Mouse (Mus musculus): ENCODE measurements around the gene A030005K14Rik.

A030005K14Rik gene

GRCm38 (mm10) chr1:83059278-83059677 lies at the start of gene A030005K14Rik:
Gene A030005K14Rik, minus strand, starts transcription at chr1:83059378.
- DNase-seq, result no peak

GRCm38 (mm10) chr1:83107410-83107978 lies 48.3 kb upstream of the A030005K14Rik start:
- no peak for DNase-seq

GRCm38 (mm10) chr1:83105464-83105863 lies 46.3 kb upstream of the A030005K14Rik start:
- no peak for DNase-seq

- DNase-seq, result peak in 1 of 2 experiments; percentile 67
Observed at GRCm38 (mm10) chr1:83101891-83102290, 42.7 kb upstream of the A030005K14Rik start.

- DNase-seq, result no peak
Observed at GRCm38 (mm10) chr1:83099580-83100137, 40.5 kb upstream of the A030005K14Rik start.

GRCm38 (mm10) chr1:83099160-83099559 lies 40.0 kb upstream of the A030005K14Rik start:
- no peak for DNase-seq

GRCm38 (mm10) chr1:83096935-83097334 lies 37.8 kb upstream of the A030005K14Rik start:
- DNase-seq, result no peak

GRCm38 (mm10) chr1:83091268-83091667 lies 32.1 kb upstream of the A030005K14Rik start:
- no peak for DNase-seq

GRCm38 (mm10) chr1:83084790-83085189 lies 25.6 kb upstream of the A030005K14Rik start:
- no peak for DNase-seq

- DNase-seq, result no peak
Observed at GRCm38 (mm10) chr1:83077016-83077415, 17.8 kb upstream of the A030005K14Rik start.

- DNase-seq, result peak in 1 of 2 experiments; percentile 38
Observed at GRCm38 (mm10) chr1:83076190-83076917, 17.2 kb upstream of the A030005K14Rik start.

- DNase-seq, result no peak
Observed at GRCm38 (mm10) chr1:83075526-83076189, 16.5 kb upstream of the A030005K14Rik start.

GRCm38 (mm10) chr1:83067205-83067604 lies 8.0 kb upstream of the A030005K14Rik start:
- DNase-seq, result no peak

GRCm38 (mm10) chr1:83066577-83066976 lies 7.4 kb upstream of the A030005K14Rik start:
- no peak for DNase-seq

- peak in 1 of 2 experiments; percentile 40 for DNase-seq
Observed at GRCm38 (mm10) chr1:83064851-83065250, 5.7 kb upstream of the A030005K14Rik start.

- DNase-seq, result no peak
Observed at GRCm38 (mm10) chr1:83060643-83061042, 1.5 kb upstream of the A030005K14Rik start, which contains the start of gene Krtap28-13. Gene Krtap28-13, plus strand, starts transcription at chr1:83060930.

GRCm38 (mm10) chr1:83058481-83058880 lies 697 bp downstream of the A030005K14Rik start:
- peak; percentile 35 to 66 for DNase-seq

GRCm38 (mm10) chr1:83044882-83045427 lies 14.2 kb downstream of the A030005K14Rik start, which contains the start of gene Gm47969:
Gene Gm47969, plus strand, starts transcription at chr1:83044932.
- DNase-seq, result no peak

- DNase-seq, result no peak
Observed at GRCm38 (mm10) chr1:83042380-83042779, 16.8 kb downstream of the A030005K14Rik start, which contains the start of gene Krtap28-10. Gene Krtap28-10, minus strand, starts transcription at chr1:83042480.

- DNase-seq, result no peak
Observed at GRCm38 (mm10) chr1:83039080-83039479, 20.1 kb downstream of the A030005K14Rik start.

- DNase-seq, result peak; percentile 61 to 71
Observed at GRCm38 (mm10) chr1:83038109-83038672, 21.0 kb downstream of the A030005K14Rik start, which contains the start of gene Slc19a3. Gene Slc19a3, minus strand, starts transcription at chr1:83038448.
